Mouse (Mus musculus) heart, embryonic 13.5 days (tissue): Measurements from ENCODE around the gene Dhh. TPM values are rescaled to one million over a fixed set of nuclear protein-coding genes. Genes with fewer than 3 reads are reported as not detected.

ENCODE experiments used
- ATAC-seq: fragments of 200-750 bp; cut with Nextera tagmentation; 2 replicates; pipeline ENCODE4 v1.8.0; 2017; ENCODE audit warnings: moderate TSS enrichment; ENCODE audit not compliant: insufficient number of reproducible peaks, low FRiP score, low TSS enrichment; ENCODE audit errors: extremely low read depth
- H3K27ac ChIP-seq: fragments of 300-500 bp; sonication (generic); replicated peaks from 2 replicates; pipeline ENCODE4 v1.5.1; 2015; ENCODE audit warnings: moderate library complexity, mild to moderate bottlenecking, inconsistent platforms
- H3K27me3 ChIP-seq: fragments of 300-500 bp; sonication (generic); replicated peaks from 2 replicates; pipeline ENCODE4 v1.6.1; 2015; ENCODE audit warnings: mild to moderate bottlenecking, inconsistent platforms
- H3K36me3 ChIP-seq: fragments of 300-500 bp; sonication (generic); 2 replicates; pipeline ENCODE4 v1.6.1; 2015; ENCODE audit warnings: mild to moderate bottlenecking, inconsistent platforms
- H3K4me1 ChIP-seq: fragments of 300-500 bp; sonication (generic); 2 replicates; pipeline ENCODE4 v1.6.1; 2015; ENCODE audit warnings: inconsistent platforms
- H3K4me2 ChIP-seq: fragments of 300-500 bp; sonication (generic); 2 replicates; pipeline ENCODE4 v1.6.1; 2015; ENCODE audit warnings: inconsistent platforms, mild to moderate bottlenecking, moderate library complexity
- H3K4me3 ChIP-seq: fragments of 300-500 bp; sonication (generic); 2 replicates; pipeline ENCODE4 v1.5.1; 2015; ENCODE audit warnings: moderate library complexity, mild to moderate bottlenecking, inconsistent platforms
- H3K9ac ChIP-seq: fragments of 300-500 bp; sonication (generic); 2 replicates; pipeline ENCODE4 v1.6.1; 2015; ENCODE audit warnings: inconsistent platforms, mild to moderate bottlenecking, moderate library complexity
- H3K9me3 ChIP-seq: fragments of 300-500 bp; sonication (generic); 2 replicates; pipeline ENCODE4 v1.6.1; 2016; ENCODE audit warnings: inconsistent platforms
- WGBS: fragments of 180-500 bp; shearing (Covaris S2); methylation state at CpG from one replicate; pipeline ENCODE4 v1.1.7; 2015; ENCODE audit warnings: mixed read lengths; 5-methylcytosine and 5-hydroxymethylcytosine counted together
- polyA plus RNA-seq: library from polyadenylated mRNA; unstranded; fragments of >200 nt; fragmentation: Nextera tagmentation; extraction: Ambion mirVana; gene quantifications from 2 replicates; pipeline ENCODE4 v1.2.1, GENCODE M21; 2015

The Dhh gene
- polyA plus RNA-seq, 1 experiment from 2014 or later, result 2.1 TPM

DNA sequence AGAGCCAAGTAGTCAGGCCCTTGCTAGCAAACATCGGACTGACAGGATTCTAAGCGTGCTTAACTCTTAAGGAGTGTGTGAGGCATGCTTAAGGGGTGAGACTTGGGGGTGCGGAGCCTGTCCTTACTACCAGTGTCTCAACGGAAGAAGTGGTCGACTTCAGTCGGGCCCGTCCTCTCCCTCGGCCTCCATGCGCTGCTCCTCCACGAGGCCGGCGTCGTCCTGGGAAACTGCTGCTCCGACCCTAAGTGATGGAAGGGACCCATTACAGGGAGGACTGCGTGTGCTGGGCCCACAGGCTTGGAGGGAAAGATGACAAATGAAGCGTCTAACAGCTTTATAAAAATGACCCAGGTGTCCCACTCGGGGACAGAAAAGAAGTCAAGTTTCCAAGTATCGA lies 37.4 kb downstream of the Dhh start:
- Histone ChIP-seq H3K9ac (no peak overlapping the region), H3K27me3 (no peaks in the 10 kb centered on the region), H3K4me3 (no peak overlapping the region), H3K36me3 (peaks cover 100% of the 10 kb centered on the region), H3K9me3 (no peaks in the 10 kb centered on the region), H3K4me1 (no peaks in the 10 kb centered on the region), H3K27ac (no peak overlapping the region), H3K4me2 (no peak overlapping the region)
- 96% methylated on average over 18 of the region's 18 CpGs for WGBS
- ATAC-seq, result no peak

DNA sequence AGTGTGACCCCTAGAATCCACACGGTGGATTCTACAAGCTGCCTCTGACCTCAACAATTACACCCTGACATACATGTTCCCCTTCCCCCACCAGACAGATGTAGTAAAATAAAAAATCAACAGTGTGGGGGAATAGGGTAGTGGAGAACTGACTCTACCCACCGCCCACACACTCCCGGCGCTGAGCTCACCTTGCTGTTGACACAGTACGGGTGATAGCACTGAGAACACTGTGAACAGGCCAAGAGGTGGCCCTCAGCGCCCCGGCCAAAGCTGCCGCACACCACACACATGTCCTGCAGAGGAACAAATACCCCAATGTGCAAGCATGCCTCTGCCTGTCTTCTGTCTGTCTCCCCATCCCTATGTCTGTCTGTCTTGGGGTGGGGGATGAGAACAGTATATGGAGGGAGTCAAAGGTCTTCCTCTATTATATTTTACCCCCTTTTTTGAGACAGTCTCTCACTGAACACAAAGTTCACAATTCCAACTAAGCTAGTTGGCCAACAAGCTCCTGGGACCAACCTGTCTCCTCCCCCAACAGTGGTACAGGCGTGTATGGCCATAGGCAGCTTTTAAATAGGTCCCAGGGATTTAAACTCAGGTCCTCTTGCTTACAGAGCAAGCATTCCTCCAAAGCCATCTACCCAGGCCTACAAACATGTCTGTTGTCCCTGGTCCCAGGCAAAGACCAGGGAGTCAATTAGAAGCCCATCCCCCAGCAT lies 38.9 kb downstream of the Dhh start:
- peaks cover 100% of the 10 kb centered on the region for H3K36me3 ChIP-seq
- WGBS, result 82% methylated on average over 9 of the region's 9 CpGs
- no peak overlapping the region for H3K4me2 ChIP-seq
- H3K4me3 ChIP-seq, result no peak overlapping the region
- no peak overlapping the region for H3K27ac ChIP-seq
- H3K9me3 ChIP-seq, result no peaks in the 10 kb centered on the region
- H3K27me3 ChIP-seq, result no peaks in the 10 kb centered on the region
- H3K4me1 ChIP-seq, result no peaks in the 10 kb centered on the region
- no peak overlapping the region for H3K9ac ChIP-seq
- ATAC-seq, result no peak

DNA sequence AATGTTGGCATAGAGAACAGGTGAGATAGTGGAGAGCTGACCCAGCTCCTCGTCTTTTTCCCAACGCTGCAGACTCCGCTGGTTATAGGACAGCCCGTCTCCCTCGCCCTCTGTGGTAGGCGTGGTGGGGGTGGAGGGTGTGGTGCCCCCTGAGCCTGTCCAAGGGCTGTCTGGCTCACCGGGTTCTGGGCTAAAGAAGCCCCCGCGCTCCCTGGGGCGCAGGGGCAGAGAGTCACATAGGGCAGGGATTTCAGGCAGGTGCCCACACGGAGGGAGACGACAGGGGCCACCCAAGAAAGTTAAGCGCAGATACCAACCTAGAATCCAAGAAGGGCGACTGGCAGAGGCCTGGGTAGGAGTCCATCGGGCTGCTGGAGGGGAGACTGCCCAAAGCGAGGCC lies 44.1 kb downstream of the Dhh start:
- Histone ChIP-seq H3K4me3 (no peak overlapping the region), H3K4me1 (no peaks in the 10 kb centered on the region), H3K4me2 (no peak overlapping the region), H3K9me3 (no peaks in the 10 kb centered on the region), H3K27ac (no peak overlapping the region), H3K36me3 (peaks cover 100% of the 10 kb centered on the region), H3K9ac (no peak overlapping the region), H3K27me3 (no peaks in the 10 kb centered on the region)
- WGBS, result 88% methylated on average over 16 of the region's 16 CpGs
- no peak for ATAC-seq

DNA sequence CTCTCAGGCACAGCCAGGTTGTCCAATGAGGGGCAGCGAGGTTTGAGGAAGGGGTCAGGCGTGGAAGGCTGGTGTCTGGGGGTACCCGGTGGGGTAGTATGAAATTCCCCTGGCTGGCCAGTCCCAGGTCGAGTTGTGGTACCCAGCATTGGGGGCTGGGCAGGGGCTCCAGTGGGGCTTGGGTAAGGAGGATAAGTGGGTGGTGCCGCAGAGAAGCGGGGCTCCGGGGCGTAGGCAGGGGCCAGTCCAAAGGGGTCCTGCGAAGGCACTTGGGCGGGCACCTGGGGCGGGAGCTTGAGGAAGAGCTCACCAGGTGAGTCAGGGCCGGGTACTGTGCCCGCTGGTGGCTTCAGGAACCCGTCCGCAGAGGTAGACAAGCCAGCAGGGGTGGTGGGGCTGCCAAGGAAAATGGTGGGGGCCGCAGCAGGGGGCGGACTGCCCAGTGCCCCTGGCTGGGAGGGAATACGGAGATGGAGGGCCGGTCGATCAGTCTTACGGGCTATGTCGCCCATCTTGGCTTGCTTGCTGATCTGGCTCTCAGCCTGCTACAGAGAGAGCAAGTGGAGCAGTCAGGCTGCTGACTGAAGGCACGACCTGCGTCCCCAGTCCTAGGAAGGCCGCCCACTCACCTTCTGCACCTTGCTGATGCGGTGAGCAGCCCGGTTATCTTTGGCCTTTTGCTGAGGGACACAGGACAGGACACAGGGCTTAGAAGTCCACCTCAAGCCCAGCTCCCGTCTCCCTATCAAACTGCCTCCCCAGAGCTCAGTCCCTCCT lies 45.0 kb downstream of the Dhh start:
- H3K4me2 ChIP-seq, result no peak overlapping the region
- no peak overlapping the region for H3K4me3 ChIP-seq
- H3K9me3 ChIP-seq, result no peaks in the 10 kb centered on the region
- no peak overlapping the region for H3K9ac ChIP-seq
- ATAC-seq, result no peak
- H3K27me3 ChIP-seq, result no peaks in the 10 kb centered on the region
- no peaks in the 10 kb centered on the region for H3K4me1 ChIP-seq
- WGBS, result 89% methylated on average over 28 of the region's 28 CpGs
- H3K36me3 ChIP-seq, result peaks cover 100% of the 10 kb centered on the region
- no peak overlapping the region for H3K27ac ChIP-seq

DNA sequence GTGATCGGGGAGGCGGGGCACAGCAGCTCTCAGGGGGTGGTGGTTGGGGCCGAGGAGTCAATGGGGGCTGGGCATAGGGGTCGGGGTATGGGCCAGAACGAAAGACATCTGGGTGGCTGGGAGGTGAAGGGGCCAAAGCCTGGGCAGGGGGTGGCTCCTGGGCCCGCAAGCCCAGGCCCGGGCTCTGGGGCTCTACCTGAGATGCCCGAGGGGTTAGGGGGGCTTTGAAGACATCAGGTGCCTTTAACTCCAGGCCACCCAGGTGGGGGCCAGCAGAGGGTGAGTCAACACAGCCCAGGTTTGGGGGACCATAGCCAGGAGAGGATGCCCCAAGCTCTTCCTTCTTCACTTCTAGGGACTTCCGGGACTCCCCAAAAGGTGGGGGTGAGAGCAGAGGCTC lies 45.6 kb downstream of the Dhh start:
- Histone ChIP-seq H3K36me3 (peaks cover 100% of the 10 kb centered on the region), H3K9ac (no peak overlapping the region), H3K27me3 (no peaks in the 10 kb centered on the region), H3K9me3 (no peaks in the 10 kb centered on the region), H3K27ac (no peak overlapping the region), H3K4me3 (no peak overlapping the region), H3K4me2 (no peak overlapping the region), H3K4me1 (no peaks in the 10 kb centered on the region)
- ATAC-seq, result no peak
- 88% methylated on average over 9 of the region's 9 CpGs for WGBS

DNA sequence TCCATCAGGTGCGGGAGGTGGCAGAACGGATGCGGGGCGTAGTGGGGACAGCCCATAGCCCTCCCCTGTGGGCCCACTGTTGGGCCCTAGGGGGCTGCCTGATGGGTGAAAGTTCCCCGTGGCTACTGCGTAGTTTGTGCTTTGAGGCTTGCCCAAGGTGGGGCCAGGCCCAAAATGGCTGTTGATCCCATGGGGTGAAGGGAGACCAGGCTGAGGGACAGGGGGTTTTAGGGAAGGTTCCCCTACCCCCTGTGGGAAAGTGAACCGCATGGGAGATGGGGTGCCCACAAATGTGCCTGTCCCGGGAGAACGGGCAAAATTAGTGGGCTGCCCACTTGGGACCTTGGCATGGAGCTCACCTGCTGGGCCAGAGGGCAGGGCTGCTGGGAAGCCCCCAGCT lies 46.3 kb downstream of the Dhh start:
- Histone ChIP-seq H3K27me3 (no peaks in the 10 kb centered on the region), H3K4me1 (no peaks in the 10 kb centered on the region), H3K27ac (no peak overlapping the region), H3K36me3 (peaks cover 100% of the 10 kb centered on the region), H3K9me3 (no peaks in the 10 kb centered on the region), H3K4me2 (no peak overlapping the region), H3K4me3 (no peak overlapping the region), H3K9ac (no peak overlapping the region)
- ATAC-seq, result no peak
- WGBS, result 89% methylated on average over 9 of the region's 9 CpGs

DNA sequence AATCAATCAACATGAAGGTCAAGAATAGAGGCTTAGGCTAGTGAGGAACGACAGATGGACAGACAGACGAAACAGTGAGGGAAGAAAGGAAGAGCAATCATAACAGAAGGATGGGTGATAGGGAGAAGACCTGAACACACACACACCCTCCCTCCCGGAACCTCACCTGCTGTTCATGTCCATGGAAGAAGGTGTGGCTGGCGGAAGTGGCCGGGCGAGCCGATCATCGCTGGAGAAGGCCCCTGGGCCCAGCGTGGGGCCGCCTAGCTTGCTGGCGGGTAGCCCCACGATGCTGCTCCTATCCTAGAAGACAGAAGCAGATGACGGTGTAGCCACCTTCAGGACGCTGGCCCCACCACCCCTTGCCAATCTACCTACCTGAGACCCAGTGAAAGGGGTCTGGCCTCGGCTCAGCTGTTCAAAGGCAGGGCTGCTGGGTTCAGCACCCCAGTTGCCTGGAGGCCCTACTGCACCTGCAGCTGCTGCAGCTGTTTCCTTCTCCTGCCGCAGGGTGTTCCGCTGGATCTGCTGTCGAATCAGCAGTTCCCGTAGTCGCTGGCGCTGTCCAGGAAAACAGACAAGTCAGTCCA lies 47.0 kb downstream of the Dhh start:
- WGBS, result 90% methylated on average over 21 of the region's 21 CpGs
- H3K27me3 ChIP-seq, result no peaks in the 10 kb centered on the region

DNA sequence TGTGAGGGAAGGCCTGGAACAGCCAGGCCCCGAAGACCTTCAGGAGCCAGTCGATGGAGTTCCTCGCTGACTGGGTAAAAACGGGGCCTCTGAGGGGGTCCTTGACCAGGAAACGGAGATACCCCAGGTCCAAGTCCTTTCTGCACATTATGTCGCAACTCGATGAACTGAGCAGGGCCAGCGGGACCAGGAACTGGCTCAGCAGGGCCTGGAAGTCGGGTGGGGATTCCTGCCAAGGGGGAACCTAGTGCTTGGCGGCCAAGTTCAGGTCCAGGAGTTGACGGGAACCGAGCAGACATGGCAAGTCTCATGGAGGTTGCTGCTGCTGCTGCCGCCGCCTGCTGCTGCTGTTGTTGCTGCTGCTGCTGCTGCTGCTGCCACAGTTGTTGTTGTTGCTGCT lies 47.7 kb downstream of the Dhh start:
- Histone ChIP-seq H3K9ac (no peak overlapping the region), H3K36me3 (peaks cover 100% of the 10 kb centered on the region), H3K27ac (no peak overlapping the region), H3K9me3 (no peaks in the 10 kb centered on the region), H3K27me3 (no peaks in the 10 kb centered on the region), H3K4me3 (no peak overlapping the region), H3K4me2 (no peak overlapping the region), H3K4me1 (no peaks in the 10 kb centered on the region)
- no peak for ATAC-seq
- 89% methylated on average over 14 of the region's 14 CpGs for WGBS

More for the DNA sequence above, 47.0 kb downstream of the Dhh start:
- no peak for ATAC-seq
- H3K4me3 ChIP-seq, result no peak overlapping the region
- no peaks in the 10 kb centered on the region for H3K9me3 ChIP-seq
- no peaks in the 10 kb centered on the region for H3K4me1 ChIP-seq
- H3K9ac ChIP-seq, result no peak overlapping the region
- H3K27ac ChIP-seq, result no peak overlapping the region
- peaks cover 100% of the 10 kb centered on the region for H3K36me3 ChIP-seq
- no peak overlapping the region for H3K4me2 ChIP-seq

DNA sequence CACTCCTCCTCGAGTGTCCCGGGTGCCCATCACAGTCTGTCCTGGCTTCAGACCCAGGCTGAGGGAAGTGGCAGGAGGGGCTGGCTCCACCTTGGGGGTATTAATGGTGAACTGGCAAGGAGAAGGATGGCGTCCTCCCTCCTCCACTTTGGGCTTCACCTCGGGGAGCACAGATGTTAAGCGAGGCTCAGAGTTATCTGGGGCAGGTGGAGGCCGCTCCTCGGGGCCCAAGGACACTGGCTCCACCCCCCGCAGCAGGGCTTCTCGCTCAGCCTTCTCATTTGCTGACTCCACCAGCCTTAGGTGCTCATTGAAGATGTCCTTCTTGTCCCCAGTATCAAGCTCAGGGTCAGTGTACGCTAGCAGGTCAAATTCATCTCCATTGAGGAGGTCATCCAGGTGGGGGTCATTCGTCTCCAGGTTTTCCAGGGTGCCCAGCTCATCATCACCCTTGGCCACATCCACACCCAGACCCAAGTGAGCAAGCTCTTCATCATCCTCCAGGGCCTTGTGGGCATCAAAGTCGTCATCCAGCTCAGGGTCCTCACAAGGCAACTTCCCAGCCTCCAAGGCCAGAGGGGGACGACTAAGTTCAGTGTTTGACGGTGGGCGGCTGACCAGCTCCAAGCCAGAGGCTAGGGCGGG lies 48.3 kb downstream of the Dhh start:
- 86% methylated on average over 16 of the region's 16 CpGs for WGBS
- no peak for ATAC-seq
- Histone ChIP-seq H3K4me3 (no peak overlapping the region), H3K9me3 (no peaks in the 10 kb centered on the region), H3K27me3 (no peaks in the 10 kb centered on the region), H3K27ac (no peak overlapping the region), H3K4me2 (no peak overlapping the region), H3K36me3 (peaks cover 100% of the 10 kb centered on the region), H3K4me1 (no peaks in the 10 kb centered on the region), H3K9ac (no peak overlapping the region)

DNA sequence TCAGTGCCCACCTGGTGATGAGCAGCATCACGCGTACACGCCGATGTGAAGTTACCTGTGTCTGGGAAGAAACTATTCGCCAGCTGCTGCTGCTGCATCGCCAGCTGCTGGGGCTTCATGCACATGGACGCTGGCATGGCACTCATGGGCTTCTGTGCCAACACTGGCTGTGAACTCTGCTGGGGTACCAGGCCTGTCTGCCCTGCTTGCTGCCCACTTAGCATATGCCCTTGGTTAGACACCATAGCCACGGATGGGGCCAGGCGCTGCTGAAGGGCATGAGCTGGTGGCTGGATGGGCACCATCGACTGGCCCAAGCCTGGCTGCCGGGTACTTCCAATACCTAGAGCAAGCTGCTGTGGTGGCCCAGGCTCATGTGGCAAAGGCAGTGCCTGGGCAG lies 49.2 kb downstream of the Dhh start:
- Histone ChIP-seq H3K9me3 (no peaks in the 10 kb centered on the region), H3K4me2 (no peak overlapping the region), H3K4me3 (no peak overlapping the region), H3K36me3 (peaks cover 100% of the 10 kb centered on the region), H3K27ac (no peak overlapping the region), H3K27me3 (no peaks in the 10 kb centered on the region), H3K9ac (no peak overlapping the region), H3K4me1 (no peaks in the 10 kb centered on the region)
- WGBS, result 95% methylated on average over 11 of the region's 11 CpGs
- no peak for ATAC-seq

DNA sequence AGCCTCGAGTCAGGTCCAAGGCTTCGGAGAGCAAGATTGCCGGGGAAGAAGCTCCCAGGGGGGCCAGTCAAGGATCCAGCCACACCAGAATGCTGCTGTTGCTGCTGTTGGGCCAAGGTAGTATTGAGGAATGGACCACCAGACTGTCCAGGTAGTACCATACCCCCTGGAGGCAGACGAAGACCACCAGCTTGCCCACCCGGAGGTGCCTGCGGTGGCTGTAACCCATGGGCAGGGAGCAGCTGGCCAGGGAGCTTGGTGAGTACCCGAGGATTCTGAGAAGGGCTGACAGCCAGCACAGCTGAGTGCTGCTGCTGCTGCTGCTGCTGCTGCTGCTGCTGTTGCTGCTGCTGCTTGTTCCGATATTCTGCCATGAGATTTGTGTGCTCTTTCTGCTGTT lies 52.2 kb downstream of the Dhh start:
- H3K36me3 ChIP-seq, result peaks cover 100% of the 10 kb centered on the region
- WGBS, result 89% methylated on average over 8 of the region's 8 CpGs
- no peaks in the 10 kb centered on the region for H3K9me3 ChIP-seq
- no peak overlapping the region for H3K4me3 ChIP-seq
- H3K4me1 ChIP-seq, result no peaks in the 10 kb centered on the region
- no peaks in the 10 kb centered on the region for H3K27me3 ChIP-seq
- H3K4me2 ChIP-seq, result no peak overlapping the region
- no peak for ATAC-seq
- H3K27ac ChIP-seq, result no peak overlapping the region
- H3K9ac ChIP-seq, result no peak overlapping the region
